Mouse (Mus musculus): ENCODE measurements at regions not wholly inside any gene's neighbourhood (a gene's known extent, or its start where the extent isn't known, plus 50 kb on each side); places are given as distances from the start of the nearest gene placed in this dataset.

DNA sequence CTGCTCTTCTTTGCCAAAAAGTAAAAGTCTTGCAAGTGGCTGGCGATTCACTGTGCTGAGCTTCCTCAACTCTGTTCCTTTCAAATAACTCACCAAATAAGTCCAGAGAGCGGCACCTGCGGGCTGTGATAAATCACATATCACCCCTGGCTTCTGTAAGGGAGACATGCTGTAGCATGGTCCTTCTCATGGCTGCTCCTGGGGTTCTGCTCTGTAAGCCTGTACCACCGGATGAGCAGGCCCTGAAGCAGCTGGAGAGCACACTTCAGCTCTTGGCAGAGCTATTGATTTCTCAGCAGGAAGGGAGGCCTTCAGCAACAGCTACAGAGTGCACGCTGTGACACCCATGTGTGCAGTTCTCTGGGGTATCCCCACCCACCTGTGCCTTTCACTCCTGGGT, 101.5 kb upstream of the Ufm1 start:
- DNase-seq (ENCODE audit: low spot score) = peak; percentile 12

GRCm38 (mm10) chr3:53953801-53954200, 90.2 kb upstream of the Ufm1 start:
- no peak for DNase-seq (ENCODE audit: low spot score)

GRCm38 (mm10) chr3:53939684-53940189, 76.1 kb upstream of the Ufm1 start:
- DNase-seq (ENCODE audit: low spot score) = no peak

DNA sequence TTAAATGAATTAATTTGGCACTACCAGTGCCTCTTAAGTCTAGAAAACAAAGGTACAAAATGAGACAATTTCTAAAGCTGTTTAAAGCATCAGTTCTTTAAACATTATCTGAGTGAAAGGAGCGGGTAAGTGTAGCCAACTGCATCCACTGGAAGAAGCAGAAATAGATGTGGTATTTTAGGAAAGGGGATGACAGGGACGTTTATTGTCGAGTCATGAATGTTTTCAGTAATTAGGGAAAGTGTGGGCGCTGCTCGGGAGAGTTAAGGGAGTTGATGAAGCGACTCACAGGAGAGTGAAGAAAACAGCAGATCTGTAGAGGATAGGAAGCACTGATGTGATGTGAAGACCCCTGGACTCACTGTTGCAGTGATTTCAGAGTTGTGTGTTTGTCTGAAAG, 68.1 kb upstream of the Ufm1 start:
- DNase-seq (ENCODE audit: low spot score) = no peak

GRCm38 (mm10) chr3:53919941-53920340, 56.3 kb upstream of the Ufm1 start:
- DNase-seq (ENCODE audit: low spot score) = no peak

GRCm38 (mm10) chr3:53919541-53919940, 55.9 kb upstream of the Ufm1 start:
- DNase-seq (ENCODE audit: low spot score) = no peak

- no peak for DNase-seq (ENCODE audit: low spot score)
Observed at GRCm38 (mm10) chr3:53917960-53918359, 54.3 kb upstream of the Ufm1 start.

DNA sequence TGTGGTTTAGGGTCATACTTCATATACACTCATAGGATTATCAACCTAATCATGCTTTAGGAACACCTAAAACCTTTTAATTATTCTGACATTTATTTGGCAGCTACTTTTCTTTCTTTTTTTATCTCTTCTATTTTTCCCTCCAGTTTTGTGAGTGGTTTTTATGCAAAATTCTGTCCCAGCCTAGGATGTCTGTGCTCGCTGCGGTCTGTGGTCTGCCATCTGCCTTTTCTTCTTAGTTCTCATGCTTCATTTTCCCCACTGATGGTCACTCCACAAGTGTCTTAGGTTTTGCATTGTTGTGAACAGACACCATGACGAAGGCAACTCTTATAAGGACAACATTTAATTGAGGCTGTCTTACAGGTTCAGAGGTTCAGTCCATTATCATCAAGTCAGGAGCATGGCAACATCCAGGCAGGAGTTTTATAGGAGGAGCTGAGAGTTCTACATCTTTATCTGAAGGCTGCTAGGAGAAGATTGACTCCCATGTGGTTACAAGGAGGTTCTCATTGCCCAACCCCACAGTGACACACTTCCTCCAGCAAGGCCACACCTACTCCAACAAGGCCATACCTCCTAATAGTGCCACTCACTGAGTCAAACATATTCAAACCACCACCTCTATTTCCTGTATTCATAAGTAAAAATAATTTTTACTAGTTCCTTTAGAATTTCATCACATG, 50.5 kb upstream of the Ufm1 start:
- DNase-seq (ENCODE audit: low spot score) = no peak
